Mouse (Mus musculus) testis, adult 2 months (tissue): ENCODE measurements around the gene Ccdc194. TPM values are rescaled to one million over a fixed set of nuclear protein-coding genes. Genes with fewer than 3 reads are reported as not detected.

Experiments used
- H3K27ac ChIP-seq: fragments of 200-500 bp; 2 replicates; pipeline ENCODE4 v1.5.1; 2012; ENCODE audit warnings: low read depth, low read length; ENCODE audit not compliant: control insufficient read depth, insufficient read depth
- H3K27me3 ChIP-seq: fragments of 200-500 bp; 2 replicates; pipeline ENCODE4 v1.6.1; 2012; ENCODE audit warnings: mild to moderate bottlenecking, low read length, moderate library complexity; ENCODE audit not compliant: control insufficient read depth, insufficient read depth
- H3K36me3 ChIP-seq: fragments of 200-500 bp; 2 replicates; pipeline ENCODE4 v1.6.1; 2012; ENCODE audit warnings: mild to moderate bottlenecking, low read length; ENCODE audit not compliant: control insufficient read depth, insufficient read depth
- H3K4me1 ChIP-seq: fragments of 200-500 bp; 2 replicates; pipeline ENCODE4 v1.6.1; 2012; ENCODE audit warnings: low read length; ENCODE audit not compliant: control insufficient read depth, insufficient read depth
- H3K4me3 ChIP-seq: fragments of 200-500 bp; 2 replicates; pipeline ENCODE4 v1.5.1; 2012; ENCODE audit warnings: low read depth, mild to moderate bottlenecking, low read length, moderate library complexity, mixed read lengths; ENCODE audit not compliant: control insufficient read depth
- CTCF ChIP-seq: fragments of 200-500 bp; IDR thresholded peaks from 2 replicates; pipeline ENCODE4 v1.5.1; 2012; ENCODE audit warnings: low read depth, mild to moderate bottlenecking, inconsistent platforms, low read length, moderate library complexity; ENCODE audit not compliant: control insufficient read depth, insufficient read depth, insufficient replicate concordance
- POLR2A ChIP-seq: fragments of 200-500 bp; IDR thresholded peaks from 2 replicates; pipeline ENCODE4 v1.6.1; 2012; ENCODE audit warnings: low read depth, mild to moderate bottlenecking, inconsistent platforms, low read length, moderate library complexity; ENCODE audit not compliant: control insufficient read depth
- polyA plus RNA-seq: library from polyadenylated mRNA; depleted of rRNA; stranded (reverse); fragments of >200 nt; gene quantifications from 2 replicates; pipeline ENCODE4 v1.2.3, GENCODE M21; 2012

Gene Ccdc194
- polyA plus RNA-seq, 1 experiment = 0.05 TPM

- no peak overlapping the region for H3K27ac ChIP-seq
- H3K36me3 ChIP-seq = no peaks in the 10 kb centered on the region
- no peak for TF ChIP-seq POLR2A
- TF ChIP-seq CTCF = no peak
- no peaks in the 10 kb centered on the region for H3K27me3 ChIP-seq
- no peak overlapping the region for H3K4me3 ChIP-seq
- H3K4me1 ChIP-seq = peaks cover 6% of the 10 kb centered on the region
Observed at GRCm38 (mm10) chr8:71552770-71553169, 27.3 kb upstream of the Ccdc194 start.

GRCm38 (mm10) chr8:71550754-71551153 lies 25.2 kb upstream of the Ccdc194 start:
- H3K36me3 ChIP-seq = no peaks in the 10 kb centered on the region
- TF ChIP-seq POLR2A = no peak

GRCm38 (mm10) chr8:71547590-71547989 lies 22.1 kb upstream of the Ccdc194 start:
- TF ChIP-seq CTCF (no peak), POLR2A (no peak)
- no peaks in the 10 kb centered on the region for H3K36me3 ChIP-seq
- no peak overlapping the region for H3K27ac ChIP-seq
- H3K27me3 ChIP-seq = no peaks in the 10 kb centered on the region
- no peak overlapping the region for H3K4me3 ChIP-seq
- H3K4me1 ChIP-seq = peaks cover 7% of the 10 kb centered on the region

More at GRCm38 (mm10) chr8:71550754-71551153, 25.2 kb upstream of the Ccdc194 start:
- no peaks in the 10 kb centered on the region for H3K27me3 ChIP-seq
- no peak overlapping the region for H3K27ac ChIP-seq
- H3K4me3 ChIP-seq = no peak overlapping the region
- H3K4me1 ChIP-seq = peaks cover 6% of the 10 kb centered on the region

DNA sequence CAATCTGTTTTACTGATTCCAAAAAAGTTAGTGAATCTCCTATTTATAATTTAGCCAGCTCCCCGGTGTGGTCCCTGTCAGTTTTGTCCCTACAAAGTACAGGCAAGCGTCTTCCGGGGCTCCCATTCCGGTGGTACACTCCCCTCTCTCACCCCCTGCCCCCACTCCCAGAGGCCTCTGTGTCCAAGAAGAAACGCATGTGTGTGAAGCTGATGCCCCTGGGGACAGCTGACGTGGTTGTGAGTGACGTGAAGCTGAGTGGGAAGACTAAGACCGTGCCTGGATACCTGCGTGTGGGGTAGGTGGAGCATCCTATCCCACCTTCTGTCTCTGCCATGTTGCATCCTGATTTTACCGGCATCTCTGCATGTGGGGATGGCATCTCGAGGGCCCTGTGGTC lies 19.5 kb upstream of the Ccdc194 start:
- no peak overlapping the region for H3K27ac ChIP-seq
- no peaks in the 10 kb centered on the region for H3K27me3 ChIP-seq
- no peaks in the 10 kb centered on the region for H3K36me3 ChIP-seq
- peaks cover 7% of the 10 kb centered on the region for H3K4me1 ChIP-seq
- no peak for TF ChIP-seq POLR2A
- TF ChIP-seq CTCF = no peak
- H3K4me3 ChIP-seq = no peak overlapping the region

- peaks cover 7% of the 10 kb centered on the region for H3K4me1 ChIP-seq
- no peak overlapping the region for H3K27ac ChIP-seq
- no peaks in the 10 kb centered on the region for H3K36me3 ChIP-seq
- no peaks in the 10 kb centered on the region for H3K27me3 ChIP-seq
- no peak overlapping the region for H3K4me3 ChIP-seq
- TF ChIP-seq POLR2A = no peak
- TF ChIP-seq CTCF = no peak
Observed at GRCm38 (mm10) chr8:71543755-71544154, 18.2 kb upstream of the Ccdc194 start.

- peak within 1 kb of the TSS; percentile 56 for H3K27ac ChIP-seq
- no peaks in the 10 kb centered on the region for H3K27me3 ChIP-seq
- peak; percentile 49; the same call in 1 of the 2 replicates for TF ChIP-seq POLR2A
- no peak for TF ChIP-seq CTCF
- no peaks in the 10 kb centered on the region for H3K36me3 ChIP-seq
- peaks cover 11% of the 10 kb centered on the region for H3K4me1 ChIP-seq
- peak within 1 kb of the TSS; percentile 92 for H3K4me3 ChIP-seq
Observed at GRCm38 (mm10) chr8:71542632-71543343, 17.3 kb upstream of the Ccdc194 start, which contains the start of gene Mvb12a. Mvb12a (plus strand) TSS chr8:71542922.

GRCm38 (mm10) chr8:71537028-71537867 lies 11.7 kb upstream of the Ccdc194 start, which contains the start of gene Bst2:
Bst2 (minus strand) TSS chr8:71537456.
- H3K36me3 ChIP-seq = no peaks in the 10 kb centered on the region
- peak within 1 kb of the TSS; percentile 85 for H3K4me3 ChIP-seq
- TF ChIP-seq POLR2A (no peak), CTCF (no peak)
- peak within 1 kb of the TSS; percentile 59 for H3K27ac ChIP-seq
- H3K27me3 ChIP-seq = no peaks in the 10 kb centered on the region
- peaks cover 12% of the 10 kb centered on the region for H3K4me1 ChIP-seq
